Mouse (Mus musculus) kidney, postnatal 0 days (tissue): Measurements from ENCODE around the gene Tsen54. TPM values are rescaled to one million over a fixed set of nuclear protein-coding genes. Genes with fewer than 3 reads are reported as not detected.
A peak's percentile ranks its signal among the peaks of the same experiment; 100 is the strongest.

Experiments
- ATAC-seq: fragments of 200-750 bp; cut with Nextera tagmentation; replicated peaks from 2 replicates; pipeline ENCODE4 v1.8.0; 2017; ENCODE audit warnings: low read depth, moderate number of reproducible peaks, moderate TSS enrichment, moderate library complexity; ENCODE audit not compliant: low FRiP score
- DNase-seq: peaks from one replicate; pipeline ENCODE4 v3.0.0-alpha.2; 2016; ENCODE audit warnings: low spot score
- H3K27ac ChIP-seq: fragments of 300-500 bp; sonication (generic); 2 replicates; pipeline ENCODE4 v1.5.1; 2014; ENCODE audit warnings: mild to moderate bottlenecking
- H3K27me3 ChIP-seq: fragments of 300-500 bp; sonication (generic); 2 replicates; pipeline ENCODE4 v1.6.1; 2014; ENCODE audit warnings: low read length, mixed read lengths; ENCODE audit not compliant: insufficient read depth
- H3K36me3 ChIP-seq: fragments of 300-500 bp; sonication (generic); 2 replicates; pipeline ENCODE4 v1.6.1; 2014; ENCODE audit warnings: low read length, mixed read lengths; ENCODE audit not compliant: insufficient read depth
- H3K4me1 ChIP-seq: fragments of 300-500 bp; sonication (generic); replicated peaks from 2 replicates; pipeline ENCODE4 v1.6.1; 2014; ENCODE audit warnings: antibody characterized with exemption, low read length, mixed read lengths; ENCODE audit not compliant: insufficient read depth
- H3K4me2 ChIP-seq: fragments of 300-500 bp; sonication (generic); 2 replicates; pipeline ENCODE4 v1.6.1; 2014; ENCODE audit warnings: mild to moderate bottlenecking, low read length, moderate library complexity, mixed read lengths
- H3K4me3 ChIP-seq: fragments of 300-500 bp; sonication (generic); replicated peaks from 2 replicates; pipeline ENCODE4 v1.5.1; 2014; ENCODE audit warnings: low read depth, low read length
- H3K9ac ChIP-seq: fragments of 300-500 bp; sonication (generic); 2 replicates; pipeline ENCODE4 v1.6.1; 2014; ENCODE audit warnings: low read depth, low read length
- H3K9me3 ChIP-seq: fragments of 300-500 bp; sonication (generic); replicated peaks from 2 replicates; pipeline ENCODE4 v1.6.1; 2016; ENCODE audit warnings: low read length, inconsistent platforms, mixed read lengths
- CTCF ChIP-seq: IDR thresholded peaks from 2 replicates; pipeline ENCODE4 v1.5.1; 2016; ENCODE audit warnings: antibody characterized with exemption, low read depth, mild to moderate bottlenecking, moderate library complexity
- WGBS: fragments of 180-500 bp; shearing (Covaris S2); extraction: QIAGEN DNeasy Blood & Tissue Kit; methylation state at CpG from one replicate; pipeline ENCODE4 v1.1.7; 2014; 5-methylcytosine and 5-hydroxymethylcytosine counted together
- microRNA-seq: library from miRNA; unstranded; fragments of <30 nt; microRNA quantifications from one replicate; pipeline ENCODE4, GENCODE M21; 2016
- polyA plus RNA-seq: library from polyadenylated mRNA; unstranded; fragments of >200 nt; fragmentation: Nextera tagmentation; extraction: Ambion mirVana; gene quantifications from 2 replicates; pipeline ENCODE4 v1.2.1, GENCODE M21; 2015

The Tsen54 gene
- polyA plus RNA-seq, 1 experiment from 2014 or later, result 34.7 TPM

DNA sequence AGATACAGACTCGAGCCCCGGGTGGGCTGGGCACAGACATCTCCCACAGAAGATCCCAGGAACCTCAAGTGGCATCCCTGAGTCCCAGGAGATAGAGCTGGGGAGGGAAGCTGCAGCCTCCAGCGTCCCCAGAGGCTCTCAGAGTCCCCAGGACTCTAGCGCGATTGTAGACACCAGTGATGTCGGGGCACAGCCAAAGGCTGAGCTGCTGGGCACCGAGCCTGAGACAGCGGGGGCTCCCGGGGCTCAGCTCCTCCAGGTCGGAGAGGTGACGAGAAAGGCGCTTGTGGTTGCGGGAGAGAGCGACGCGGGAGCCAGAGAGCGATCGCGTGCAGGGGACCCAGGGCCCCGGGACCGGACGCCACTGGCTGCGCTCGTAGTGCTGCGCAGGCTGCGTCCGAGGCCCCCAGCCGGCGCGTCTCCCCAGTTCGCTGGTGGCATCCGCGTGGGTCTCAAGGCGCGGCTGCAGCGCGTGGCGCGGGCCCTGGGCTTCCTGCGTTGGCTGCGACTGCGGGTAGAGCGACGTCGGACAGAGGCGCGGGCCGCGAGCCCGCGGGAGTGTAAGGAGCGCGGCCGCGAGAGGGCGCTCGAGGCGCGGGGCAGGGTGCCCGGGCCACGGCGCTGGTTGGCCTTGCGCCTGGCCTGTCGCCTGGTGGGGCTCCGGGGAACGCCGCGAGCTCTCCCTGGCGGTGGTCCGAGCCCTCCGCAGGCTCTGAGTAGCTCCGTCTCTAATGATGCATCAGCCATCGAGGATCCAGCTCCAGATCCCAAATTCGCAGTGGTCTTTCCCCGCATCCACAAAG lies 44.8 kb downstream of the Tsen54 start:
- DNase-seq (peak; percentile 94), ATAC-seq (peak; percentile 86)
- no peaks in the 10 kb centered on the region for H3K9me3 ChIP-seq
- peak overlapping the region; percentile 61 for H3K4me2 ChIP-seq
- H3K27ac ChIP-seq, result no peak overlapping the region
- H3K36me3 ChIP-seq, result 0 out of 2 replicates have a peak, but pooled peaks cover 4% of the 10 kb centered on the region
- H3K4me1 ChIP-seq, result 0 out of 2 replicates have a peak, but pooled peaks cover 4% of the 10 kb centered on the region
- WGBS, result 2% methylated on average over 74 of the region's 75 CpGs
- H3K27me3 ChIP-seq, result peaks cover 16% of the 10 kb centered on the region
- H3K9ac ChIP-seq, result peak overlapping the region; percentile 53
- H3K4me3 ChIP-seq, result peak overlapping the region; percentile 31
- TF ChIP-seq CTCF, result peak; percentile 89

DNA sequence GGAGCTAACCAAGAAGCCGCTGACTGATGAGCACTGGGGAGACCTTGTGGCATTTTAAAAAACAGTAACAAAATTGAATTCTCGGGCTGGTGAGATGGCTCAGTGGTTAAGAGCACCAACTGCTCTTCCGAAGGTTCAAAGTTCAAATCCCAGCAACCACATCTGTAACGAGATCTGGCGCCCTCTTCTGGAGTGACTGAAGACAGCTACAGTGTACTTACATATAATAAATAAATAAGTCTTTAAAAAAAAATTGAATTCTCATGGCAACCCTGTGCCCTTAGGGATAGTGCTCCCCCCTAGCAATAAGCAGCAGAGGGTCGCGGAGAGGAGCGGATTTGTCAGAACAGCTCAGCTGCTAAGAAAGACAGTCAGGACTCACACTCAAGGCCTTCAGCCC lies 49.4 kb downstream of the Tsen54 start:
- H3K4me2 ChIP-seq, result no peak overlapping the region
- peak; percentile 56 for TF ChIP-seq CTCF
- H3K9me3 ChIP-seq, result no peaks in the 10 kb centered on the region
- no peaks in the 10 kb centered on the region for H3K36me3 ChIP-seq
- no peak for DNase-seq
- H3K27ac ChIP-seq, result no peak overlapping the region
- no peak overlapping the region for H3K4me3 ChIP-seq
- peaks cover 6% of the 10 kb centered on the region for H3K27me3 ChIP-seq
- no peak overlapping the region for H3K9ac ChIP-seq
- 81% methylated on average over 8 of the region's 8 CpGs for WGBS
- ATAC-seq, result no peak
- no peaks in the 10 kb centered on the region for H3K4me1 ChIP-seq

DNA sequence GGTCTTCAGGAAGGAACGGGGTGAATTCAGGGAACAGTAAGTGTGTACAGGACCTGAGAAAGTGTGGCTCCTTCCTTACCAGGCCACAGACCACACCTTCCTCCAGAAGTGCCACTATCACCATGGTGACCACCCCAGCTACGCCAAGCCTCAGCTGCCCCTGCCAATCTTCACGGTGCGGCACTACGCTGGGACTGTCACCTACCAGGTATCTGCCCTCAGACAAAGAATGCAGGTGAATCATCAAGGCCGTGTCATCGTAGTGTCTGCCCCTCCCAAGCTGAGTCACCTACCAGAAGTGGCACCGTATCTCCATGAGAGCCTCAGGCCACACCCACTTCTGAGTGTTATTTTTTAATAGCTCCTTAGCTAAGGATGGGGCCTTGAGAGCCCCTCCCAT lies 54.9 kb downstream of the Tsen54 start:
- Histone ChIP-seq H3K36me3 (no peaks in the 10 kb centered on the region), H3K27me3 (no peaks in the 10 kb centered on the region), H3K4me2 (no peak overlapping the region), H3K4me1 (no peaks in the 10 kb centered on the region), H3K27ac (no peak overlapping the region), H3K4me3 (no peak overlapping the region), H3K9me3 (no peaks in the 10 kb centered on the region), H3K9ac (no peak overlapping the region)
- ATAC-seq, result no peak
- WGBS, result 71% methylated on average over 8 of the region's 8 CpGs
- no peak for TF ChIP-seq CTCF
- DNase-seq, result no peak

DNA sequence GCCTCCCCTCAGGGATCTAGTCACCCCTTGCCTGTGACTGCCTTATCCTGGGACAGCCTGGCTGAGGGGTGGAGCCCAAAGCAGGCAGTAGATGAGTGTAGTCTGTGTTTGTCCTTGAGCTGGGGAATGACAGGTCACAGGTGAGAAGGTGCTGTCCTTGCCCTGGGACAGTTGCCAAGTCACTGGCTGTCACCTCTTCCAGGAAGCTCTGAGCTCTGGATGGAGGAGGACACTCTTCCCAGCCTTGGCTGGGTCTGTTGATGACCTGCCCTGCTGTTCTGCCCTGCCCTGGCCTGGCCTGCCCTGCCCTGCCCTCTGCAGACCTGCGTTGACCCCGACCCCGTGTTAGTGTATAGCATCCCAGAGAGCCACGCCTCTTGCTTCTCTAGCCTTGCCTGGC lies 57.9 kb downstream of the Tsen54 start:
- Histone ChIP-seq H3K36me3 (no peaks in the 10 kb centered on the region), H3K4me2 (no peak overlapping the region), H3K27ac (no peak overlapping the region), H3K9ac (no peak overlapping the region), H3K9me3 (no peaks in the 10 kb centered on the region), H3K4me1 (no peaks in the 10 kb centered on the region), H3K27me3 (no peaks in the 10 kb centered on the region), H3K4me3 (no peak overlapping the region)
- TF ChIP-seq CTCF, result no peak
- ATAC-seq (no peak), DNase-seq (no peak)
- WGBS, result 65% methylated on average over 4 of the region's 4 CpGs

Small RNAs within 50 kb of the gene (microRNA-seq; reads per million reads assigned to microRNA genes)
- gene Mir5621, result not detected

Other genes with a start within 250 kb of the Tsen54 start
- gene Mrps7, start 210.8 kb upstream of the Tsen54 start, polyA plus RNA-seq, result 92.9 and 93.7 TPM in 2 replicates
- gene Gga3, start 210.7 kb upstream of the Tsen54 start, polyA plus RNA-seq, result 10.8 and 11.1 TPM in 2 replicates
- gene Mif4gd, start 201.8 kb upstream of the Tsen54 start, polyA plus RNA-seq, result 57.3 and 61.6 TPM in 2 replicates
- gene Slc25a19, start 186.4 kb upstream of the Tsen54 start, polyA plus RNA-seq, result 49.7 and 57.9 TPM in 2 replicates
- 69.9 and 72.8 TPM in 2 replicates for gene Grb2, start 106.1 kb upstream of the Tsen54 start, polyA plus RNA-seq
- gene Tmem94, start 49.3 kb upstream of the Tsen54 start, polyA plus RNA-seq, result 19.6 TPM in 2 replicates
- gene Caskin2, start 1.1 kb upstream of the Tsen54 start, polyA plus RNA-seq, result 14.2 and 14.4 TPM in 2 replicates
- gene Llgl2, start 9.3 kb downstream of the Tsen54 start, polyA plus RNA-seq, result 54.5 and 61.2 TPM in 2 replicates
- gene Myo15b, start 43.7 kb downstream of the Tsen54 start, polyA plus RNA-seq, result 16.5 and 17.6 TPM in 2 replicates
- 11.1 and 12.1 TPM in 2 replicates for gene Smim5, start 85.2 kb downstream of the Tsen54 start, polyA plus RNA-seq
- gene Smim6, start 97.3 kb downstream of the Tsen54 start, polyA plus RNA-seq, result 13.7 and 16.1 TPM in 2 replicates
- 37.2 and 40.1 TPM in 2 replicates for gene Sap30bp, start 118.6 kb downstream of the Tsen54 start, polyA plus RNA-seq
- gene Recql5, start 118.8 kb downstream of the Tsen54 start, polyA plus RNA-seq, result 11.1 and 11.7 TPM in 2 replicates
- 2.9 and 3.1 TPM in 2 replicates for gene Itgb4, start 160.0 kb downstream of the Tsen54 start, polyA plus RNA-seq
- 149 and 156 TPM in 2 replicates for gene Galk1, start 198.0 kb downstream of the Tsen54 start, polyA plus RNA-seq
- 1,980 and 2,021 TPM in 2 replicates for gene H3f3b, start 213.2 kb downstream of the Tsen54 start, polyA plus RNA-seq
- gene Unk, start 215.6 kb downstream of the Tsen54 start, polyA plus RNA-seq, result 21.4 and 23.3 TPM in 2 replicates